Mouse (Mus musculus): Measurements from ENCODE around the gene Kcnj8.

The Kcnj8 gene

GRCm38 (mm10) chr6:142571055-142571618 is at the start of gene Kcnj8:
TSS of gene Kcnj8 (minus strand) at chr6:142571614.
- 1% methylated on average over 34 of the region's 34 CpGs for WGBS

- 46% methylated on average over 3 of the region's 3 CpGs for WGBS
Observed at GRCm38 (mm10) chr6:142616659-142617058, 45.2 kb upstream of the Kcnj8 start.

- 66% methylated on average over 10 of the region's 10 CpGs for WGBS
Observed at GRCm38 (mm10) chr6:142614324-142614723, 42.9 kb upstream of the Kcnj8 start.

GRCm38 (mm10) chr6:142612366-142612765 is 41.0 kb upstream of the Kcnj8 start:
- 72% methylated on average over 8 of the region's 8 CpGs for WGBS

- WGBS: 65% methylated on average over 9 of the region's 9 CpGs
Observed at GRCm38 (mm10) chr6:142609401-142610373, 38.3 kb upstream of the Kcnj8 start.

GRCm38 (mm10) chr6:142607080-142607479 is 35.7 kb upstream of the Kcnj8 start:
- 75% methylated on average over 7 of the region's 7 CpGs for WGBS

GRCm38 (mm10) chr6:142602772-142603171 is 31.4 kb upstream of the Kcnj8 start:
- WGBS: 85% methylated on average over 6 of the region's 6 CpGs

- 71% methylated on average over 4 of the region's 4 CpGs for WGBS
Observed at GRCm38 (mm10) chr6:142578831-142579230, 7.4 kb upstream of the Kcnj8 start.

- WGBS: 84% methylated on average over 6 of the region's 6 CpGs
Observed at GRCm38 (mm10) chr6:142577801-142578200, 6.4 kb upstream of the Kcnj8 start.

- 70% methylated on average over 6 of the region's 6 CpGs for WGBS
Observed at GRCm38 (mm10) chr6:142572876-142573275, 1.5 kb upstream of the Kcnj8 start.

GRCm38 (mm10) chr6:142571629-142572360 is 381 bp upstream of the Kcnj8 start:
- 14% methylated on average over 21 of the region's 21 CpGs for WGBS

GRCm38 (mm10) chr6:142570046-142570770 is 1.2 kb downstream of the Kcnj8 start:
- 9% methylated on average over 30 of the region's 30 CpGs for WGBS

GRCm38 (mm10) chr6:142568713-142569357 is 2.6 kb downstream of the Kcnj8 start:
- 76% methylated on average over 7 of the region's 7 CpGs for WGBS

- WGBS: 45% methylated on average over 5 of the region's 5 CpGs
Observed at GRCm38 (mm10) chr6:142567452-142567851, 4.0 kb downstream of the Kcnj8 start.

- 92% methylated on average over 3 of the region's 3 CpGs for WGBS
Observed at GRCm38 (mm10) chr6:142564746-142565145, 6.7 kb downstream of the Kcnj8 start.

- WGBS: 74% methylated on average over 1 of the region's 1 CpGs
Observed at GRCm38 (mm10) chr6:142561151-142561550, 10.3 kb downstream of the Kcnj8 start.

- WGBS: 80% methylated on average over 10 of the region's 10 CpGs
Observed at GRCm38 (mm10) chr6:142558772-142559679, 12.4 kb downstream of the Kcnj8 start.

GRCm38 (mm10) chr6:142558076-142558475 is 13.3 kb downstream of the Kcnj8 start:
- 69% methylated on average over 10 of the region's 10 CpGs for WGBS

GRCm38 (mm10) chr6:142555988-142556387 is 15.4 kb downstream of the Kcnj8 start:
- 83% methylated on average over 1 of the region's 1 CpGs for WGBS

- 64% methylated on average over 4 of the region's 4 CpGs for WGBS
Observed at GRCm38 (mm10) chr6:142551482-142551881, 19.9 kb downstream of the Kcnj8 start.

Measured in cerebral cortex, adult 2 months (tissue).